ENCODE assay signal across 8 mouse cellular contexts in genomic region chr13:35740301-35741039, GRCm38 (mm10).
DNase-seq lines count a peak whose midpoint lies in the region; ATAC-seq and TF ChIP-seq lines count a peak whose summit lies in the region.

No protein-coding gene starts in this region.

- under 1% methylated on average over 48 of the region's 61 CpGs for WGBS in embryonic facial prominence, embryonic 13.5 days
- WGBS in kidney, adult 2 months: 2% methylated on average over 60 of the region's 61 CpGs
- 3% methylated on average over 61 of the region's 61 CpGs for WGBS in lung, adult 2 months
- WGBS in neural tube, embryonic 14.5 days: 3% methylated on average over 41 of the region's 61 CpGs

- H3K36me3 ChIP-seq in embryonic facial prominence, embryonic 13.5 days: no peaks in the 10 kb centered on the region
- H3K36me3 ChIP-seq in kidney, adult 2 months (ENCODE audit: control insufficient read depth, insufficient read depth, low read length): no peaks in the 10 kb centered on the region
- no peaks in the 10 kb centered on the region for H3K36me3 ChIP-seq in neural tube, embryonic 14.5 days (ENCODE audit: control insufficient read depth, insufficient read depth, low read length)

- no peak for TF ChIP-seq POLR2A in kidney, adult 2 months (IDR thresholded peaks at IDR 0.05; ENCODE audit: low read depth, low read length)
- 0 out of 2 replicates have a peak, but pooled peaks have one; percentile 23 for TF ChIP-seq POLR2A in lung, adult 2 months (IDR thresholded peaks at IDR 0.05; ENCODE audit: borderline replicate concordance, extremely low read depth, low read depth, low read length)

- ATAC-seq in embryonic facial prominence, embryonic 13.5 days (ENCODE audit: insufficient number of reproducible peaks, insufficient read depth, low FRiP score, low TSS enrichment, low read depth): peak; percentile 81
- peak; percentile 76 for ATAC-seq in neural tube, embryonic 14.5 days (ENCODE audit: low read depth)

- no peaks in the 10 kb centered on the region for H3K9me3 ChIP-seq in embryonic facial prominence, embryonic 13.5 days
- no peaks in the 10 kb centered on the region for H3K9me3 ChIP-seq in neural tube, embryonic 14.5 days (ENCODE audit: control insufficient read depth, low read length)

- H3K4me3 ChIP-seq in embryonic facial prominence, embryonic 13.5 days: peak overlapping the region; percentile 92
- peak overlapping the region; percentile 54 for H3K4me3 ChIP-seq in kidney, adult 2 months (ENCODE audit: insufficient read depth, low read depth, low read length)
- peak overlapping the region; percentile 63 for H3K4me3 ChIP-seq in lung, adult 2 months (replicated peaks; ENCODE audit: extremely low read depth, low read depth, low read length)
- peak overlapping the region; percentile 96 for H3K4me3 ChIP-seq in neural tube, embryonic 14.5 days (ENCODE audit: low read depth, low read length)

- TF ChIP-seq CTCF in kidney, adult 2 months (conservative IDR thresholded peaks at IDR 0.05; ENCODE audit: insufficient read depth, insufficient read length, low read depth, low read length): no peak
- TF ChIP-seq CTCF in lung, adult 2 months (IDR thresholded peaks at IDR 0.05; ENCODE audit: insufficient read depth, low read length): no peak

- H3K4me1 ChIP-seq in embryonic facial prominence, embryonic 13.5 days: peaks cover 12% of the 10 kb centered on the region
- no peaks in the 10 kb centered on the region; the same call in 1 of the 2 replicates for H3K4me1 ChIP-seq in kidney, adult 2 months (ENCODE audit: control insufficient read depth, insufficient read depth, low read length)
- peaks cover 5% of the 10 kb centered on the region; the same call in 1 of the 2 replicates for H3K4me1 ChIP-seq in lung, adult 2 months (ENCODE audit: control insufficient read depth, insufficient read depth, low read length)
- H3K4me1 ChIP-seq in neural tube, embryonic 14.5 days (ENCODE audit: control insufficient read depth, insufficient read depth, low read length): peaks cover 11% of the 10 kb centered on the region

- H3K27me3 ChIP-seq in embryonic facial prominence, embryonic 13.5 days: peaks cover 34% of the 10 kb centered on the region
- no peaks in the 10 kb centered on the region for H3K27me3 ChIP-seq in kidney, adult 2 months (replicated peaks; ENCODE audit: control insufficient read depth, insufficient read depth, low read length)
- peaks cover 12% of the 10 kb centered on the region; the same call in 1 of the 2 replicates for H3K27me3 ChIP-seq in neural tube, embryonic 14.5 days (ENCODE audit: control insufficient read depth, insufficient read depth, low read length)

- peak; percentile 75 to 81 for DNase-seq in B cell, adult 2 months
- peak; percentile 61 for DNase-seq in T-cell, adult 2 months (ENCODE audit: low spot score)
- peak; percentile 85 to 90 for DNase-seq in heart, adult 9 months (ENCODE audit: low spot score in 2 of 2)
- DNase-seq in kidney, adult 2 months: peak; percentile 91
- peak; percentile 84 for DNase-seq in lung, adult 2 months
- peak; percentile 77 for DNase-seq in thymus, postnatal 14 days

- H3K27ac ChIP-seq in embryonic facial prominence, embryonic 13.5 days: no peak overlapping the region
- H3K27ac ChIP-seq in kidney, adult 2 months (ENCODE audit: insufficient read depth, low read depth, low read length): peak overlapping the region; percentile 18
- no peak overlapping the region for H3K27ac ChIP-seq in neural tube, embryonic 14.5 days (ENCODE audit: low read depth, low read length)

- H3K9ac ChIP-seq in embryonic facial prominence, embryonic 13.5 days: peak overlapping the region; percentile 63
- peak overlapping the region; percentile 83; the same call in 1 of the 2 replicates for H3K9ac ChIP-seq in neural tube, embryonic 14.5 days (replicated peaks; ENCODE audit: low read depth, low read length)

- H3K4me2 ChIP-seq in embryonic facial prominence, embryonic 13.5 days: peak overlapping the region; percentile 66
- peak overlapping the region; percentile 89 for H3K4me2 ChIP-seq in neural tube, embryonic 14.5 days (ENCODE audit: low read depth, low read length)
